Mouse (Mus musculus) layer of hippocampus, postnatal 10 days (tissue): ENCODE measurements around the gene Ankrd13a. TPM values are rescaled to one million over a fixed set of nuclear protein-coding genes. Genes with fewer than 3 reads are reported as not detected.
A peak's percentile ranks its signal among the peaks of the same experiment; 100 is the strongest.

Source experiments
- DNase-seq, 2 experiments: peaks; one replicate each; pipeline ENCODE4 v3.0.0; 2021; ENCODE audit warnings: low spot score in 2 of 2
- total RNA-seq, 2 experiments: library from RNA; stranded (reverse); gene quantifications; 2 replicates each; pipeline ENCODE4 v1.2.3; 2021

The Ankrd13a gene
- total RNA-seq, 2 experiments from 2014 or later: 40.2 to 45.1 TPM

DNA sequence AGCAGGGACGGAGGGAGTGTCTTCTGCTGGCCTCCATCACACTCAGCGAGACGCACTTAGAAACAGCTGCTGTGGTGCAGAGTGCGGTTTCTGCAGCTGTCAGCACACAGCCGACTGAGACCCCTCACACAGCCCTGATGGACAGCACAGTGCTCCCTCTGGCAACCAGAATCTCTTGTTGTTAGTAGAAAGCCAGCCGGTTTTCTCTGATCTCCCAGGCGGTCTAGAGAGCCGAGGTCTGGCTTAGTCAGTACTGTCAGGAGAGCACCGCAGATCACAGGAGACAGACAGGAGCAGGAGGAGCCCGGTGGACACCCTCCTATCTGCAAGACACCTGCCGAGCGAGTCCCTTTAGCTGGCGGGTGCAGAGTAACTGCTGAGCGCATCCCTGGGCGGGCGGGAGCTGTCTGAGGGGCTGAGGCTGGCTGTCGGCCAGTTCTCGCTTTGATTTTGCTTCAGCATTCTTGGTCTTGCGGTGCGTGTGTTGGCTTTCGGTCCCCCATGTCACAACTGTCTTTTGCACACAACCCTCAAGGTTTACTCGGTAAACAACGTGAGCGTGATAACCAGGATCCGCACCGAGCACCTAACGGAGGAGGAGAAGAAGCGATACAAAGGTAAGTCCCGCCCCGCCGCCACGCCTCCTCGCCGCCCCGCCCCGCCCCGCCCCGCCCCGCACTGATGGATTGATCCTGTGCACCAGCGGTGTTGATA is 22.0 kb downstream of the Ankrd13a start:
- DNase-seq: peak in 1 of 2 experiments; percentile 50

DNA sequence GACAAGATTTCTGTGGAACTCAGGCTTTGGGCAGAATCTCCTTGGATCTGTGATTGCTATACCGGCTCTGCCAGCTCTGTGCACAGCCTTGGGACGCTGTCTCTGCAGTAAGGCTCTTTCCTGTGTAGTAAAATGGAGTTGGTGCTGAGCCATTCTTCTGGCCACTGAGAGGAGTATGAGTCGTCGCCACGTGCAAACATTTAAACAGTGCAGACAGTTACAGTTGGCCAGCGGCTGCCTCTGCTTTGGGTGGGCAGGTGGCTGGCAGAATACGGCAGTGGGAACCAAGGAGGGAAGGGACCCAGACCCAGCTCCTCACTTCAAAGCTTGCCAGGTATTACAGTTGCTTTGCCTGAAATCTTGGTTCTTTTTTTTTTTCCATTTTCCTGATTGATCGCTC is 22.8 kb downstream of the Ankrd13a start:
- DNase-seq: no peak

DNA sequence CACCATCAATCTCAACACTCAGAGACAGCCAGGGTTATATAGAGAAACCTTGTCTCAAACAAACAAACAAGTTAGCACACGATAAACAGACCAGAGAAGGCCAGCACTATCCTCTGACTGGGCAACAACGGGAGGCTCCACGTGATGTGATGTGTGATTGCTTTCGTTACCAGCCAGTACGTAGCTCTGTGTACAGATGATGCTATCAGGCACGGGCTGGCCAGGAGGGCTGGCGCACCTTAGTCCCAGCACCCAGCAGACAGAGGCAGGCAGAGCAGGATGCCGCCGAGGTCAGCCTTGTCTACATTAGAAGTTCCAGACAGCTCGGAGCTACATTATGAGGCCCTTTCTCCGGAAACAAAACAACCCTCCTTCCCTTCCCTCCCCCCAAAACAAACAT is 25.4 kb downstream of the Ankrd13a start:
- DNase-seq: no peak

DNA sequence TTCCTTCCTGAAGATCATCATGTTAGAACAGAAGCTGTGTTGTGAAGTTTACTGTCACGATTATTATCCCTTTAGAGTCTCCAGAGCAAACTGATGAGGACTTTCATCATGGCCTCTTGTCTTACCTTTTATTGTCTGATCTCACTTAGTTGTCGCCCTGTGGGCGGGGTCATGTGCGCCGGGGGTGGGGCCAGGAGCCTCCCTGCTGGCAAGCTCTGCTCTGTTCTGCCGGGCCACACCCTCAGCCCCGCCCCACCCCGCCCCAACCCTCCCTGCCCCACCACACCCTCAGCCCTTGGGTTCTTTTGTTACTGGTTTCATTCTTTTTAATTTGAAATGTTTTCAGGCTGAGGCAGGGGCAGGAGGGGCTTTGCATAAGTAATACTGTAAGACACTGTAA is 26.6 kb downstream of the Ankrd13a start:
- no peak for DNase-seq

DNA sequence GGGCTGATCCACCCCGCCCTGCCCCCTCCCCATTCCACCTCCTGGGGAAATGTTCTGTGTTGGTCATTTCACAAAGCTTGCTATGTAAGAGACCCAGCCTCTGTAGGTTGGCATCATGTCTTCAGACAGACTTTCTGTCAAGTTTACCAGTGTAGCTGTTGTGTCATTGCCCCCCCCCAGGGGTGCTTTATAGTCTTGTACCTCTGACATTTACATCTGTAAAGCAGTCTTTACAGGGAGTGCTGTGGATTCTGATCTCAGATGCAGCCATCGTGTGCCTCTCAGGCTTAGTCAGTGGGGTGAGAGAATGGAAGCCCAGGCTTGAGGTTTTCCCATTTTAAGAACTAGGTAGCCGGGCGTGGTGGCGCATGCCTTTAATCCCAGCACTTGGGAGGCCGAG is 27.4 kb downstream of the Ankrd13a start:
- DNase-seq: no peak

DNA sequence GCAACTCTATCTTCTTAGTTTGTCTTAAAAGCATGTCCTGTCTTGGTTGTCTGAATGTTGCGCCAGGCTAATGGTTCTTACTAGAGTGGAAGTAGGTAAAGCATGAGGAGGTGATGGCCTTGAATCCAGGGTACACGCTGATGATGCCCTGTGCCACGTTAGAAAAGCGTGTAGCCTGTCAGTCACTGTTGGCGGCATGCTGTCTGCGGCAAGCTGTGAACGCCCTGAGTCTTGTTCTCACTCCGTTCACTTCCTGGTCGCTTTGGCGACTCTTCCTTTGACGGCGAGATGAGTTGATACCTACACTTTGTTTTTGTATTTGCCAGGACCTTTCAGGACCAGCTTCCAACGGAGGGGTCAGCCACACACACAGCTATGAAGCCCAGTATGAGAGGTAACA is 28.8 kb downstream of the Ankrd13a start:
- no peak for DNase-seq

DNA sequence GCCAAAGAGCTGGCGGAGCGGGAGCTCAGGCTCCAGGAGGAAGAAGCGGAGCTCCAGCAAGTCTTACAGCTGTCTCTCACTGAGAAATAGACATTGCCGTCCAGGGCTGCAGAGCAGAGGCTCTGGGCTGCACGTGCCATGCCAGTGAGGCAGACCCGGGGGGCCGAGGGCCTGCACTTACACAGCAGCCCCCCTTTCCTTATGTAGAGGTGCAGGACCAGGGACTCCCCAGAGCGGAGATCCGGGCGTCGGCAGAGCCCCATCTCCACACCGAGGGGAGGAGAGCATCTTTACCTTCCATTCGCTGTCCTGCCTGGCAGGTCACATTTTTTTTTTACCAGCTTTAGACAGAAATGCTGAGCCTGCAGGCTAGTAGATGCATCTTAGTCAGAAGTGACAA is 29.9 kb downstream of the Ankrd13a start:
- DNase-seq: no peak

DNA sequence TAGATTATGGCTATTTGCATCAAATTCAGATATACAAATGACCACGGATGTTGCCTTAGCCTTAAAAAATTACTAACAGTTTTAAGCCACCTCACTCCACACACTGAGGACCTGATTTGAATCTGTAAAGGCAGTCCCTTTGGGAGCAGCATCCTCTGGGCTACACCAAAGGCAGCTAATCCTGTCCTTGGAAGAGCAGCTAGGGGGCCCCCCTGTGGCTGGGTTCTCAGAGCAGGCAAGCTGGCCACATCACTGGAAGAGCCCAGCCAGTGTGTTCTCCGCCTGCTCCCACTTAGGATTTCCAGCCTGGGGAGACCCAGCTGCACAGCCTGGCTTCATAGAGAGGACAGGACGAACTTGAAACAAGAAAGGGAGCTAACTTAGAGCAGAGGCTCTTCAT is 30.5 kb downstream of the Ankrd13a start:
- peak; percentile 59 to 69 for DNase-seq

DNA sequence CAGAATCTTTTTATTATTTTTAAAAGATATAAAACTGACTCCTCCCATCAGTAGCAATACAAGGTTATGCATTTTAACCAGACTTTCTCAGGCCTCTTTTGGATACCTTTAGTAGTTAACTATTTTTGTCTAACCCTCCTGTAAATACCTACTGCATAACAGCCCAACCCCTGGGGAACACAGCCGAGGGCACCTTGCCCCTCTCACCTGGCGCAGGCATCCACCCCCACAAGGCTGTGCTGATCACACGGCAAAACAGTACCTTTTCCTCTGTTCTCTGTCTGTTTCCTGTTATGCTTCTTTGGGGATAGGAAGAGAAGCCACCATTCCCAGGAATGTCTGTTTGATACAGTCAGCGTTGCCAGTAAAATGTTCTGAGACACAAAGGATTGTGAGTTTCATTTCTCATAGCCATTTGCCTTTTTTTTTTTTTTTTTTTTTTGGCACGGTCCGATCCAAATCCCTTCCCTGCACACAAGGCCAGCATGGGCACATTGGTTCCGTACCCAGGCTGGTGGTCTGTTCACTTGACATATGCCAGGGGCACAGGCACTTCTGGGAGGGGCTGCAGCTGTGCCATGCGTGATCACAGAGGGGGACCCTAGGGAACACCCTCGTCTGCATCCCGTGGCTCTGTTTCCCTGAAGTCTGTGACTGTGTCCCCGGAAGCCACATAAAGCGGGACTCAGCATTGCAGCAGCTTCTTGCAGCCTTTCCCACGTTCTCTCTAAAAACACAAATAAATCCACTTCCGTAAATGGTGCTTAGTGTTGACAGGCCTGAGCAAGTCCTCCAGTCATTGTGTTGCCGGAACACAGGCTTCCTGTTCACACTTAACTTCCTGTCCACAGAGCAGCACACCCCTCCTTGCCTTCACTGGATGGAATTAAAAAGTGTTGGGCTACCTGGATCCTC is 31.2 kb downstream of the Ankrd13a start:
- DNase-seq: no peak

DNA sequence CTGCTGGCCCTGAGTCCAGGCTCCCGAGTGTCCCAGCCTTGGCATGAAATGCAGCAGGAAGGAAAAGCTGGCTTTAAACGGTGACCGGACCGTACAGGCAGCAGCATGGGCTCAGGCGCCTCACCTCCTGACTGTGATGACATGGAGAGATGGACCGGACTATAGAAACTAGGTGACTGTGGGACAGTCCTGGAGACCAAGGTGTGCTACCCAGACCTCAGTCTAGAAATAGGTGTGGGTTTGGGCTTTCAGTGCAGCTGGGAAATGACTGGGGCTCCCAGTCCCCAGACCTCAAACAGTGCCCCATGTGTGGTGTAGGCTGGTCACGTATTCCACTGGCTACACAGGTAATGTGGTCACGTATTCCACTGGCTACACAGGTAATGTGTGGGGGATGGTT is 32.2 kb downstream of the Ankrd13a start:
- no peak for DNase-seq

DNA sequence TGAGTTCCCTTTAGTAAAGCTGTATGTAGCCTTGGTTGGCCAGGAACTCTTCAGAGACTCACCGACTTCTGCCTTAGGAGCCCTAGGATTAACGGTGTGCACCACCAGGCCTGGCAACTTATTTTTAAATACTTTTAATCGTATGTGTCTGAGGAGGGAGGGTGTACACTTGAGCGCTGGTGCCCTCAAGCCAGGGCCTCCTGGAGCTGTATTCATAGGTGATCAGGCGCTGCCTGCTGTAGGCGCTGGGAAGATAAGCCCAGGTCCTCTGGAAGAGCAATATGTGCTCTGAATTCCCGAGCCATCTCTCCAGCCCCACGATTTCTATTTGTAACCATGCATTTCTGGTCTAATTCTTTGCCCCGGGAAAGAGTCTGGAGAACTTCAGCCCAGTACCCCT is 32.6 kb downstream of the Ankrd13a start:
- DNase-seq: no peak

DNA sequence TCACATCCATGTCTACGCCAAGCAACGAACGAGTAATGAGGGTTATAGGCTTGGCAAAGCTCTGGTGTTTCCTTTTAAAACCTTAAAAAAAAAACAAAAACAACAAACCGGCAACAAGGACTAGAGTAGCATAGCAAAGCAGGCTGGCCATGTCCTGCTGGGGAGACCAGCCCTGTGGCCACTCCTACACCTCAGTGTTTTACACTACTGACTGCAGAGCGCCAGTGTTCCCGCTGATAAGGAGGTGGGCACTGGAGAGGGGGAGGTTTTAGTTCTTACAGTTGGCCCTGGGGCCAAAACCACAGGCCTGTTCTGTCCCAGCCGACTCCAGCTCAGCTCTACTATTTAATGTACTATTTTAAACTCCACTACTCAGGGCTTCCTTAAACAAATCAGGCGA is 33.0 kb downstream of the Ankrd13a start:
- DNase-seq: no peak

DNA sequence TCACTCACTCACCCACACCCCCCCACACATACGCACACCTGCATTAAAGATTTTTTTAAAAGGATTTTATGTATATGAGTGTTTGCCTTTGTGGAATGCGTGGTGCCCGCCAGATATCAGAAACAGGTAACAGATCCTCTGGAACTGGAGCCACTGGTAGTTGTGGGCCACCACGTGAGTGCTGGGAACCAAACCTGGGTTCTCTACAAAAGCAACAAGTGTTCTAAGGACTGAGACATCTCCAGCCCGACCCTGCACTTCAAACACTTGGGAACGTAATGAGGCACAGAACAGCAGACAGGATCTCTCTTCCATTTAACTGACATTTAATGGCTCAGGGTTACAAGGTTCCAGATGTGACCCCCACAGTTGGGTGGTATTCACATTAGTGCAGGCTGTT is 33.4 kb downstream of the Ankrd13a start:
- no peak for DNase-seq

DNA sequence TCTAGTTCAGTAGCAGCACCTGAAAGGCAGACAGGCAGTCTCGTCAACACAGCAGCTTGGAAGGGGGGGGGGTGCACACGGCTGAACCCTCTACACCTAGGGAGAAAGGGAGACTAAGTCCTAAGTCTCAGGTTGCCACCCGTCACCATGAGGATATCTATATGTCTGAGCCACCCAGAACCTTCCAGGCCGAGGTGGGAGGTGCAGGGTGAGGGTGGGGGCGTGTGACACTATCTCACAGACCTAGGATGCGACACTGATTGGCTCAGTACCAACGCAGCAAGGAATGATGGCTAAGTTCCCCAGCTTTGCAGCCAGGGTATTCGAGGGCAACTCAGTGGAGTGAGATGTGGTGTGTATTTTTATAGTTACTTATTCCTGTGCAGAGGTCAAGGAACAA is 33.9 kb downstream of the Ankrd13a start:
- DNase-seq: no peak

DNA sequence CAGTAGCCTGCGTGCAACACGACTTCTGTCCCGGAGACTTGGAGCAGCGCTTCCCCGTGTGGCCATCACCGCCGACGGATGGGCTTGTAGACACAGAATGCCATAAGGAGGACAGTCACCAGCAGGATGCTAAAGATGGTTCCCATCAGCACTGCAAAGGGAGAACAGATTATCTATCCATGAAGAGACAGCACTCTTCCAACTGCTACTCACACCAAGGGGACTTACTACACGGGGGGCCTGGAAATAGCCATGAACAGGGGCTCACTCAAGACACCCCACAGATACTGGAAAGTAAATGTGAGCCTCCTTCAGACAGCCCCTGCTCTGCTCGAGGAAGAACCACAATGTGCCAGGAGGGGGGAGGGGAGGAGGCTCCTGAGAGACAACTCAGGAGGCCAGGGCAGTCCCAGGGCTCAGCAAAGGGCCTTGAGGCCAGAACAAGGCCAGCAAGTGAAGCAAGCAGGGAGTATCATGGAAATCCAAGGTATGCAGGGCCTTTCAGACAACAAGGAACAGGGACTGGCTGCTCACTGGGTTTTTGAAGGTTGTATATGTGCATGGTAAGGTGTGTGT is 34.8 kb downstream of the Ankrd13a start:
- no peak for DNase-seq

DNA sequence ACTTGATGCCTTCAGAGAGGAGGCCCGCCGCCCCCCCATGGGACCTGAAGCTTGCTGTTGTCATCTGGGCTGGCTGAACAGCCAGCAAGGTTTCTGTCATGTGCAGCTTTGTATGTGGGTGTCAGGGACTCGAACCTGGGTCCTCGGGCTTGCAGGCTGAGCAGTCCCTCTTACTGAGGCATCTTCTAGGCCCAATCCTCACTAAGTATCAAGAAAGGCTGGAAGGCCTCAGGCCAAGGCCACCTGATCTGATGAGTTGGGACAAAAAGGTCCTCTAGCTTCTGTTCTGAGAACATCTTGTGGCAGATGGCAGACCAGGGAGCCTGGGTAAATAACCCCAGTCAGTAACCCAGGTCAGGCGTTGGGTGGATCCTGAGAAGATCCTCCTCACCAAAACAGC is 35.3 kb downstream of the Ankrd13a start:
- no peak for DNase-seq

DNA sequence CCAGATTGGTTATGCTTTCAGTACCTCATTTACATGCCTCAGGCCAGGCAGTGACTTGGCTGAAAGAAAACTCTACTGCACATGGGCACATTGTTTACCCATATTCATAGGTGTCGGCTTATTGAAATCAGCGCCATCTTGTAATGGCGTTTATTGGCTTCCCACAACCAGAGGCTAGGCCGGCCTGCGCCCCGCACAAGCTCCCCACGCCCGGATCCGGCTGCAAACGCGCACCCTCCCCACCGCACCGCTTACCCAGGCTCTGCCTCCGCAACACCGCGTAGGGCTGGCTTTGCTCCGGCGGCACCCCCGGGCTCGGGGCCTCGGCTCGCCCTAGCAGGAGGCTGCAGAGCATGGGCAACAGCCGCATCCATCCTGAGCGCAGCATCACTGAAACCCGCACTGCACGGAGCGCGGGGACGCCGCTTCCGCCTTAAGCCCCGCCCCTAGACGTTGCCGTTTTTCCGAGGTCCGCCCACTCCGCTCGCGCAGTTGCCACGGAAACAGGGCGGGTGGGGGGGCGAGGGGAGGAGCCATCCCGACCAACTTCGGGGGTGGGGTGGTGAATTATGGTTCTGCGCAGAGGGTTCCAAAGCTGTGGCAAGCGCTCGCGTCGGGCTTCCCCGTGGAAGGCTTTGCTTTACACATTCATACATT is 39.2 kb downstream of the Ankrd13a start:
- peak; percentile 88 to 92 for DNase-seq

DNA sequence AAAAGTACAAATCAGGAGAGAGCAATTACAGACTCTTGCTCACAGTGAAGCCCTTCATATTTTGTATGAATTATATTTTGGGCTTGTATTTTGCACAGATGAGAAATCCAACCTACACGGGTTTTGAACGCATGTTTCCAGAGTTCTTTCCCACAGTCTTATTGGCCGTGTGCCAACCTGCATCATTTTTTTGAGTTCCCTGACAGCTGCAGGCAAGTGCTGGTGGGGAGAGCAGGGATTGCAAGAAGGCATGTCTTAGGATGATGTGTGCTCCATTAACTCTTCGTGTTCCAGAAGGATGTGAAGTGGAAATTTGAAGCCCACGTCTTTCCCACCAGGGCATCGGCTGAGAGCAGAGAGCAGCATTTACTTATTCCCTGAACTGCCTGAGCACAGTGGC is 42.1 kb downstream of the Ankrd13a start:
- DNase-seq: no peak

DNA sequence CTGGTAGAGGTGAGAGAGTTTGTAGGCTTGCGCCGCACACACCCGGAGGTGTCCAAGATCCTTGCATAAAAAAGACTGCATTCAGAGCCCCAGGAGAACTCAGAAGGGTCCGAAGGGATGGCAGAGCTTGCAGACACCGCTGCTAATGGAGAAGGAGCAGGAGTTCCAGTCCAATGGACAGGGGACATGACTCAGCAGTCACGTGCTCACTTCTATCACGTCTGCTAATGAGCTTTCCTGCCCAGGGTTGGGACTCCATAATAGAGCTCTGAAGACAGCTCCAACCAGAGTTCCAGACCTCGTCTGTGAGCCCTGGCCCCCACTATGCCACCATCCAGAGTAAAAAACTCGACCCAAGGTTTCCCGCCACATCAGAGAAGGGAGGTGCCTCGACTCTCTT is 43.6 kb downstream of the Ankrd13a start:
- no peak for DNase-seq

DNA sequence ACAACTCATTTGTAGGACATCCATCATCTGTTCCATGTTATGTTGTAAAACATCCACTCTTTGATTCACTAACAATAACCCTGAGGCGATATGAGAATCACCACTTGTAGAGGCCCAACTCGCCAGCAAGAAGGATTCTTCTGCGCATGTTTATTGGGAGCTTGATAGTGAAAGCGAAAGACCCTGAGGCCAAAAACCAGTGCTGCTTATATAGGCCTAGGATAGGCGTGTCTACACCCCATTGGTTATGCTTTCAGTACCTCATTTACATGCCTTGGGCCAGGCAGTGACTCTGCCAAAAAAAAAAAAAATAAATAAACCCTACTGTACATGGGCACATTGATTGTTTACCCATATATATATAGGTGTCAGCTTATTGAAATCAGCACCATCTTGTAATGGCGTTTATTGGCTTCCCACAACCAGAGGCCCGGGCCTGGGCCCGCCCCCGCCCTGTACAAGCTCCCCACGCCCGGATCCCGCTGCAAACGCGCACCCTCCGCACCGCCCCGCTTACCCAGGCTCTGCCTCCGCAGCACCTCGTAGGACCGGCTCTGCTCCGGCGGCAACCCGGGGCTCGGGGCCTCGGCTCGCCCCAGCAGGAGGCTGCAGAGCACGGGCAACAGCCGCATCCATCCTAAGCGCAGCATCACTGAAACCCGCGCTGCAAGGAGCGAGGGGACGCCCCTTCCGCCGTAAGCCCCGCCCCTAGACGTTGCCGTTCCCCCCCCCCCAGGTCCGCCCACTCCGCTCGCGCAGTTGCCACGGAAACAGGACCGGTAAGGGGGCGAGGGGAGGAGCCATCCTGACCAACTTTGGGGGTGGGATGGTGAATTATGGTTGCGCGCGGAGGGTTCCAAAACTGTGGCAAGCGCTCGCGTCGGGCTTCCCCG is 48.6 kb downstream of the Ankrd13a start, which contains the start of gene 1500011B03Rik:
TSS of gene 1500011B03Rik (minus strand) at position 673 of the 893 bp plus-strand sequence.
- DNase-seq: peak; percentile 81 to 84

DNA sequence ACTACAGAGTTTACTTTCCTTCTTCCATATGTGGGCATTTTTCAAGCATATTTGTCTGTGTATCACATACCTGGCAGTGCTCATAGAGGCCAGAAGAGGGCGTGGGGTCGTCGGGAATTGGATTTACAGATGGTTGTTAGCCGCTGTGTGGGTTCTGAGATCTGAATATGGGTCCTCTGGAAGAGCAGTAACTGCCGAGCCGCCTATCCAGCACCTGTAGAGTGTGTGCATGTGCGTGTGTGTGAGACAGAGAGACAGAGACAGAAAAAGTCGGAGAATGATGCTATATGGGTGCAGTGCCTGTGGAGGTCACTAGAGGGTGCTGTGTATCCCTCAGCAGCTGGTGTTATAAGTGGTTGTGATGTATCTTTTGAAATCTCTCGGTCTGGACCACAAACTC is 49.7 kb downstream of the Ankrd13a start:
- DNase-seq: peak; percentile 52 to 55
